Mouse (Mus musculus) T-cell, adult 2 months (primary cell): ENCODE measurements around the gene Trp53.
"Not testable (repeated sequence)": the region's sequence is repeated elsewhere in the genome, so short reads cannot be mapped to it uniquely, and the experiment has no call there.

Source experiments
- DNase-seq: peaks from one replicate; pipeline ENCODE4 v3.0.0; 2022; ENCODE audit warnings: low spot score

Trp53 gene

GRCm38 (mm10) chr11:69594853-69595252, 14.7 kb downstream of the Trp53 start:
- DNase-seq = no peak

DNA sequence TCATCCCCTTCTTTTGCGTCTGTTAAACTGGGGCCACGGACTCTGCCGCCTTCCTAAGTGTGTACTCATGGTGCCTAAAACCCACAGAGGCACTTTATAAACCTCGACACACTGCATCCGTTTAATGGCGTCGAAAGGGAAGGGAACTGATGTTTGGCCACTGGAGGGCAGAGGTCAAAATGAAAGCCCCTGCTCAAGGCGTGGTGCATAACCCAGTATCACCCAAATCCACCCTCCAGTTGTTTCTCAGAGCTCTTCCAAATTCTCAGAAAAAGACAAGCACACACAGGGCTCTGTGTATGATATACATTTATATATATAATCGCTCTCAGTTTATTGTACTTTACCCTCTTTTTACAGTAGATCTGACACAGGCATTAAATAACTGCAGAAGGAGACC, 19.3 kb downstream of the Trp53 start:
- no peak for DNase-seq

GRCm38 (mm10) chr11:69600098-69600497, 19.9 kb downstream of the Trp53 start:
- no peak for DNase-seq

DNA sequence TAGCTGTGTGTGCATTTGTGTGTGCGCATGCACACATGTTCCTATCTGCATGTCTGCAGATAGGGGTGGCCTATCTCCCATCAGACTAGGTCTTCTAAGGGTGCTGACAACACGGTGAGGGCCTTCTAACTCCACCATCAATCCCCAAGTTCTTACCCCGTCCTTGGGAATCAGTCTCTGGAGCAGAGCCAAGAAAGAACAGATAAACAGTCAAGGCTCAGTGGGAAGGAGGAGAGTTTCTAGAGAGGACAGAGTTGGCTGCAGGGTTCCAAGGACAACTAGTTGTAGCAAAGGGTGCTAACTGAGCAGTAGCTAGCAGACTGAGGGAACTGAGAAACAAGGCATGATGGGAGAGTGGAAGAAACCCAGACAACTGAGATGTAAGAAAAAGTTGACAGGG, 21.6 kb downstream of the Trp53 start:
- no peak for DNase-seq

GRCm38 (mm10) chr11:69603516-69603915, 23.4 kb downstream of the Trp53 start:
- DNase-seq = no peak

GRCm38 (mm10) chr11:69604347-69604746, 24.2 kb downstream of the Trp53 start:
- no peak for DNase-seq

DNA sequence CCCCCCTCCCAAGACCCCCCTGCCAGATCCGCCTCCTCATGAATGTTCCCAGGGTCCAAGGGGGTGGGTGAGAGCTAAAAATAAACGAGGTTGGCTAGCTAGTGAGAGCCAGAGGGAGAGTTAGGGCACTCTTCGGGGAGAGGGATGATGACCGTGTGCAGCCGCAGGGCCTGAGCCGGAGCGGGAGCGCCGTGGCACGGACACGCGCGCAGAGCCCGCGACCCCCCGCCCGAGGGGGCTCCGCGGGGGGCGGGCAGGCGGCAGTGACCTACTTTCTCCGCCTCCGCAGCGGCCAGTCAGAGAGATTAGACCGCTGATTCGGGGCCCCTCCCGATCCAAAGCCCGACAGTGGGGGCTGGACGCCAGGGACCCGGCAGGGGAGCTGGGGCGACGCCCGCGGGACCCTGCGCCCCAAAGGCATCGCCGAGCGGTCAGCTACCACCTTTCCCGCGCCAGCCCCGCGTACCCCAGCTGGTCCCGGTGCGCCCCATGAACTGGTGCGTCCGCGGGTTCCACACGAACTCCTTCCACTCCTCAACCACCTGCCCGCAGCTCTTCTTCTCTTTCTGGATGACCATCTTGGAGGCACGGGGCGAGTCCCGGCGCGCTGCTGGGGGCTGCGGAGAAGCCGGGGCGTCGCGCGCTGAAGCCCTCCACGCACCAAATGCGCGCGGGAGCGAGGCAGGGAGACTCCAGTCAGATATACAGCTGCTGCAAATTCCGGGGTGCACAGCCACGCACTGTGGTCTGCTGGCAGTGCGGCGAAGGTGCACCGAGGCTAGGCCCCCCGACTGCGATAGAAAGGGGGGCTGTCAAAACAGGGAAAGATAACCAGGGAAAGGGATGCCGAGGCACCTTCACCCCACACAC, 24.9 kb downstream of the Trp53 start:
- no peak for DNase-seq

GRCm38 (mm10) chr11:69605726-69606490, 25.7 kb downstream of the Trp53 start, which contains the start of gene Atp1b2:
Gene Atp1b2, minus strand, starts transcription at chr11:69605942.
- DNase-seq = peak; percentile 61

- no peak for DNase-seq
These were observed 26.3 kb downstream of the Trp53 start for GRCm38 (mm10) chr11:69606491-69606795.

DNA sequence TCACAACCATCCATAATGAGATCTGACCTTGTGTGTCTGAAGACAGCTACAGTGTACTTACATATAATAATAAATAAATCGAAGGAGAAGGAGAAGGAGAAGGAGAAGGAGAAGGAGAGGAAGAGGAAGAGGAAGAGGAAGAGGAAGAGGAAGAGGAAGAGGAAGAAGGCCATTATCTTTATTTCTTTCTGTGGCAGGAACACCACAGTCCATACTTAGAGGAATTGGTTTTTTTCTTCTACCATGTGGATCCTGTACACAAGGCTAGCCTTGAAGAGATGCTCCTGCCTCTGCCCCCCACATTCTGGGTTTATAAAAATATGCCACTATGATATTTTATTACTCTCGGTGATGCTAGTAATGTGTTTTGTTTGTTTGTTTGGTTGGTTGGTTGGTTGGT, 26.7 kb downstream of the Trp53 start:
- no peak for DNase-seq

DNA sequence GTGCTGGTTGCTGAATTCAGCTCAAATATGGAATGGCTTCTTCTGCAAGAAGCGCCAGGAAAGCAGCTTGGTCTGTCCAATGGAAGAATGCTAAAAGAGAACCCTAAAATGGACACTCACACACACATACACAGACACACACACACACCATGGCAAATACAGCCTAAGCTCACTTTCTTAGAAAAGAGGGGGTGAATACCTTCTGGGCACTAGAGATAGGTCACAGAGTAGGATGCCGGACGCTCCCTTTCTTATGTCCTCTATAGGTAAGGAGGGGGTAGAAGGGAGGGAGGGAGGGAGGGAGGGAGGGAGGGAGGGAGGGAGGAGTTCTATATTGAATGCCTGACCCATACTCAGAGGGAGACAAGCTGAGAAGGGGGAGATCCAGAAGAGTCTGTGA, 28.4 kb downstream of the Trp53 start:
- no peak for DNase-seq

DNA sequence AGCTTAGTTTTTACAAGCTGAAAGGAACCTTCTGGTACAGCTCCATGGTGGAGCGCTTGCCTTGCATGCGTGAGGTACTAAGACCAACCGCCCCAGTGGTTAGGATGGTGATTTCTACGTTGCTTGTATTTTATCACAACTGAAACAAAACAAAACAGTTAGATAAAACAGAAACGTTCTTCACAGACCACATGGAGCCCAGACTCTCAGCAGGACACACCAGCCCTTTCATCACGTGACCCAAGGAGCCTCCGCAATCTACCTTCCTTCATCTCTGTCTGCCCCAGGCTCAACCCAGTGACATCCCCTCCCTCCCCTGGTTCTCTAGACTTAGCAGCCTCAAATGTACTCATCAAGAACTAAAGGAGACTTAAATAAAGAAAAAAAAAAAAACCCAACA, 29.3 kb downstream of the Trp53 start:
- no peak for DNase-seq

DNA sequence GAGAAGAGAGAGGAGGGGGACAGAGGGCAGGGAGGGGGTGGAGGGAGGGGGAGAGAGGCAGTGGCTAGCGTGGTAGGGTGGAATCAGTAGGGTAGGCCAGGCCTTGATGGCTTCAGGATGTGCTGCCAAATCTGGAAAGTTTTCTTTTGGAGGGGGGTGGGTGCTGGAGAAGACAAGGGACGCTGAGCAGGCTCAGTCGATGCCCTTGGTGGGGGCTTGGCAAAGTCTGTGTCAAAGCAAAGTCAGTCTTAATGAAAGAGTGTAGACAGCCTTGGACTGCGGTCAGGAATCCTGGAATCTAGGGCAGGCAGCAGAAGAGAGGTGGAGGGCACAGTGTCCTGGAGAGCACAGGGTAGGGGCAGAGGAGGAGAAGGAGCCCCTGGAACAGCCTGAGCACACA, 30.7 kb downstream of the Trp53 start:
- no peak for DNase-seq

DNA sequence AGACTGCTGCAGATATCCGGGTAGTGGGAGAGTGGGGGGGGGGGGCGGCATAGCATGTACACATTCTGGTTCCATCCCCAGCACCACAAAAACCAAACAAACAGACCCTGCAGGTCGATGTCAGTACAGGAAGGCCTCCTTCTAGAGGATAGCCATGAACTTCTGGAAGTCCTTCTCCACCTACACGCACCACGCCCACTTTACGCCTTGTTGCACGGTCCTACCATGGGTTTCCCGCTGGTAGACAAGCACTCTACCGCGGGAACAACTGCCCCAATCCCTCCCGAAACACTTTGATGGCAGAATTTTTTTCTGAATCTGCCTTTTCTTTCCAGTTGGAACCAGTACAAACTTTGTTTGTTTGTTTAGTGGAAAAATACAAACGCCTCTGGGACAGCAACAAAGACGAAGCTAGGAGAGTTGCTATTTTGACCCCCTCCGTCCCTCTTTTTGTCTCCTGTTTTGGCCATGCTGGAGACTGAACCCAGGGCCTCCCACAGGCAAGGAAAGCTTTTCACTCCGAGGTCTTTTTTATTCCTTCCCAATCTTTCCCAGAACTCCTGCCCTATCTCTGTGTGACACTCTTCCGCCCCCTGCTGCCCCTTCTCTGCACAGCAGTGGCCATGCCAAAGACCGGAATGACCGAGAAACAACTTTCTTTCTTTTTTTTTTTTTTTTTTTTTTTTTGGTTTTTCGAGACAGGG, 33.5 kb downstream of the Trp53 start:
- DNase-seq = peak; percentile 34

DNA sequence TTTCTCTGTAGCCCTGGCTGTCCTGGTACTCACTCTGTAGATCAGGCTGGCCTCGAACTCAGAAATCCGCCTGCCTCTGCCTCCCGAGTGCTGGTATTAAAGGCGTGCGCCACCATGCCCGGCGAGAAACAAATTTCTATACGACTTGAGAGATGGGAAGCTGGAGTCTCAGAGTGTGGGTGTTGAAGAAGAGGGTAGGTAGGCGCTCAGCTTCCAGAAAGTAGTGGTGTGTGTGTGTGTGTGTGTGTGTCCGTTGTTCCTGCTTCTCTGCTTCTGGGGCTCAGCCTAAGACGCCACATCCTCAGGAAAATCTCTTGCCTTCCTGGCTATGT, 34.1 kb downstream of the Trp53 start:
- DNase-seq = not testable (repeated sequence)

DNA sequence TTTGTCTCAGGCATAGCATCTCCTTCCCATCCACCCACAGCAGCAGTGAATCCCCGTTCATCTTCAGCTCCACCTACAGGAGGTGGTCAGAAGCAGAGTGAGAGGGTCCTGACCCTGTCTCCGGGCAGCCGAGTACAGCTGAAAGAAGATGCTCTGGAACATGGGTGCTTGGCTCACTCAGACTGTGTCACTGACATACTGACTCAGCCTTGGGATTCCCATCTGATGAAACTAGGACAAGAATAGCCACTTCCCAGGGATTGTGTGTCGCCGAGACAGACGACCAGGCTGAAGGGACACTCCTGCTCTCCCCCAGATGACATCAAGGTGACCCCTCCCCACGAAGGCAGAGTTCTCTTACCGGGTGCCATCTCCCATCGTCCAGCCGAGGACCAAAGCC, 36.6 kb downstream of the Trp53 start:
- no peak for DNase-seq

DNA sequence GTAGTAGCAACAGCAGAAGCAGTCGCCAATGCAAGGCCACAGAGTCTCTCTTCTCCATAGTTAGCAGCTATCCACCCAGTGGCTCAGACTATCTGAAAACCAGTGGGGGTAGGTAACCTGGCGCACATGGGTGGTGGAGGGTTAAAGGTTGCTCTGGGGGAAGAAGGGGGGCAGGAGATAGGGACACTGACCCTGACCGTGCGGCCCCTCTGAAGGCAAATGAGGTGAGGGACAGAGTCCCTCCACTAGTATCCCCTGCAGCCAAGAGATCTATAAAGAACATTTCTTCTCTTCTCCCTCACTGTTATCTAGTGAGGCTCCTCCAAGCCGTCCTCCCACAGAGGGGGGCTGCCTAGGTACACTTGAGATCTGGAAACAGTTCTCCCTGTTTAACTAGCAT, 37.6 kb downstream of the Trp53 start, which contains the start of gene Shbg:
Gene Shbg (minus strand): TSS at position 101 of the 400 bp plus-strand sequence.
- no peak for DNase-seq

- DNase-seq = no peak
These were observed 40.4 kb downstream of the Trp53 start for GRCm38 (mm10) chr11:69620394-69621081.

DNA sequence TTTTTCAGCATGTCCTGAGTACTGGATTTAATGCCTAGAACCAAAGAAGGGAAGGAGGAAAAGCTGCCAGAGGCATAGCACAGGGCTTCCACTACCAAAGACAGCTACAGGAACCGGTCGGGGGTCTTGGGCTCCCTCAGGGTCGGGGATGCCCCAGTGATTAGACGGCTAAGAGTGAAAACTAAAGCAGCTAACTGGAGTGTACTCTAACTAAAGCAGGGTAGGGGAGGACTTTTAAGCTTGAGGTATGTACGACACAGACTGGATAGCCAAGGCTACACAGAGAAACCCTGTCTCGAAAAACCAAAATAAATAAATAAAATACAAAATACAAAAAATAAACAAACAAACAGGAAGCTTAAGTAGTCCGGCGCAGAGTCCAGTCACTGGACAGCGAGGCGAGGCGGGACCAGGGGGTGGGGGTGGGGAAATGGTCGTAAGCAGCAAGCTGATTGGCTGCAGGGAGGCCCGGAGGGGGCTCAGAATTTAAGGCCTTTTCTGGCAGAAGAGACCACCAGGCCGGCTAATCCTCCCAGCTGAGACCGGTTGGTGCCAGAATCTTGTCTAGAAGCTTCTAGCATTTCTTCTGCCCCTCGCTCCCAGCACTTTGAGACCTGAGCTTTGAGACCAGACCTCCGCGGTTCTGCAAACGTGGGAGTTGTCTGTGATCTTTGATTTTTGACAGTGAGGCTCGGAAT, 41.6 kb downstream of the Trp53 start, which contains the start of gene Sat2:
Gene Sat2 (plus strand): TSS at position 454 of the 698 bp plus-strand sequence.
- no peak for DNase-seq

GRCm38 (mm10) chr11:69622406-69622805, 42.2 kb downstream of the Trp53 start:
- no peak for DNase-seq

- no peak for DNase-seq
These were observed 42.8 kb downstream of the Trp53 start for GRCm38 (mm10) chr11:69623006-69623405.
